Comparison of ENCODE assay signal across 32 mouse cellular contexts in the genomic region with DNA sequence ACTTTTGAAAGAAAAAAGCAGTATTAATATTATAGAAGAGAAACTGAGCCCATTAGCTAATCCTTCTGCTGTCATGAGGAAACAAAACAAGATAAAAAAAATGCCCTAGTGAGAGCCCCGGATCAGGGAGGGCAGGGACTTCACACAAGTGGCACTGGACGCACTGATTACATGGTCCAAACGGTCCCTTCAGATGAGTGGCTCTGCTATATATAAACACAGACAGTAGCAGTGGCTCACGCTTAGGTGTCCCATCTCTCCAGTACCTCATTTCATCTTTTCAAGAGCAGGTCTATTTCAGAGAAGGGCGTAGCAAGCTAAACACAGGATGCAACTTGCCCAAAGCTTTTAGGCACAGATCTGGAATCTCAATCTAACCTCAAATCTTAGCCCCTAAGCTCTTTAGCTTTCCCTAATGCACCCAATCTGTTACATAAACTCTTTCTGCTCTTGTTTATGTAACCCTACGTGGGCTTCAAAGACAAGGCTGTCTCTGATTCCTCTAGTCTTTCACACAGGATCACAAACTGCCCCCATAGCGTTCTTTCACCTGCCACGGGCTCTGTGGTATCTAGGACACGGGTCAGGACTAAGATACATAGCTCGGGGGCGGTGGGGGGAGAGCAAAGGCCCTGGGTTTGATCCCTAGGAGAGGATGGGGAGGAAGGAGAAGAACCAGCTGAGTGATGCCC. TPM values are rescaled to one million over a fixed set of nuclear protein-coding genes. Genes with fewer than 3 reads are reported as not detected.
DNase-seq lines count a peak whose midpoint lies in the region; ATAC-seq lines count a peak whose summit lies in the region.
"Had no signal": no experiment of that assay in that cellular context is flagged by ENCODE, and none has a peak within 500 bp of the region (broad histone marks: within the 10 kb centered on the region; RNA-seq: fewer than 3 reads in every experiment).

No protein-coding gene starts in this region.

- 61% methylated on average over 11 of the region's 11 CpGs for WGBS in heart, embryonic 15.5 days

- no peak overlapping the region for H3K4me3 ChIP-seq in heart, embryonic 15.5 days
- H3K4me3 ChIP-seq: embryonic facial prominence, embryonic 12.5 days; erythroblast, embryonic 14.5 days; forebrain, embryonic 12.5 days; forebrain, embryonic 15.5 days; gastrocnemius, adult 2 months; heart, embryonic 12.5 days; hindbrain, embryonic 10.5 days; hindbrain, embryonic 13.5 days; intestine, embryonic 15.5 days; kidney, embryonic 15.5 days had no signal

- H3K27me3 ChIP-seq in heart, embryonic 15.5 days, result no peaks in the 10 kb centered on the region
- H3K27me3 ChIP-seq: CH12.LX; embryonic facial prominence, embryonic 12.5 days; forebrain, embryonic 12.5 days; forebrain, embryonic 15.5 days; heart, embryonic 12.5 days; hindbrain, embryonic 13.5 days; intestine, embryonic 15.5 days; kidney, embryonic 15.5 days; Patski had no signal

- no peaks in the 10 kb centered on the region for H3K9me3 ChIP-seq in heart, embryonic 15.5 days (replicated peaks)
- H3K9me3 ChIP-seq: embryonic facial prominence, embryonic 12.5 days; forebrain, embryonic 12.5 days; forebrain, embryonic 15.5 days; G1E; heart, embryonic 12.5 days; hindbrain, embryonic 10.5 days; hindbrain, embryonic 13.5 days; intestine, embryonic 15.5 days; kidney, embryonic 15.5 days had no signal

- 0 out of 2 replicates have a peak, but pooled peaks cover 7% of the 10 kb centered on the region for H3K4me1 ChIP-seq in heart, embryonic 15.5 days (replicated peaks)
- H3K4me1 ChIP-seq: forebrain, embryonic 12.5 days; forebrain, embryonic 15.5 days; intestine, embryonic 15.5 days had no signal

- peak; percentile 55; the same call in 1 of the 2 replicates for ATAC-seq in frontal cortex, adult (ENCODE audit: low TSS enrichment)
- ATAC-seq in heart, embryonic 15.5 days (replicated peaks; ENCODE audit: insufficient number of reproducible peaks, insufficient read depth, low FRiP score, low read depth), result no peak
- ATAC-seq: forebrain, embryonic 15.5 days; hindbrain, embryonic 16.5 days; intestine, embryonic 15.5 days; Patski had no signal

- no peak overlapping the region for H3K9ac ChIP-seq in heart, embryonic 15.5 days
- H3K9ac ChIP-seq: embryonic facial prominence, embryonic 12.5 days; forebrain, embryonic 12.5 days; forebrain, embryonic 15.5 days; heart, embryonic 12.5 days; hindbrain, embryonic 13.5 days; intestine, embryonic 15.5 days; kidney, embryonic 15.5 days had no signal

- H3K27ac ChIP-seq in heart, embryonic 15.5 days, result 0 out of 2 replicates have a peak overlapping the region, but pooled peaks have one; percentile 11
- H3K27ac ChIP-seq: embryonic facial prominence, embryonic 12.5 days; forebrain, embryonic 12.5 days; forebrain, embryonic 15.5 days; gastrocnemius, adult 2 months; hindbrain, embryonic 10.5 days; hindbrain, embryonic 13.5 days; intestine, embryonic 15.5 days; kidney, embryonic 15.5 days had no signal

- H3K36me3 ChIP-seq in heart, embryonic 15.5 days, result peaks cover 22% of the 10 kb centered on the region
- H3K36me3 ChIP-seq: G1E had no signal

- no peak for DNase-seq in frontal cortex, postnatal 10 days (ENCODE audit: low spot score in 2 of 2)
- no peak for DNase-seq in heart, adult 8-10 months (ENCODE audit: low spot score)
- peak; percentile 38 for DNase-seq in brain, adult 2 months (ENCODE audit: low read depth, low spot score)
- no peak for DNase-seq in thymus, adult 18-20 months
- DNase-seq: adrenal gland, postnatal 10 days; adrenal gland, postnatal 36 days; B cell, adult 2 months; cerebellum, adult 11-12 months; cerebellum, adult 8-10 months; cerebellum, postnatal 10 days; cerebellum, postnatal 36 days; embryo, embryonic 11 days; gastrocnemius, adult 2 months; gastrocnemius, postnatal 14 days; heart, postnatal 36 days; kidney, adult 11 months; kidney, adult 8-10 months had no signal

- H3K4me2 ChIP-seq in heart, embryonic 15.5 days, result no peak overlapping the region
- H3K4me2 ChIP-seq: embryonic facial prominence, embryonic 12.5 days; forebrain, embryonic 12.5 days; forebrain, embryonic 15.5 days; heart, embryonic 12.5 days; hindbrain, embryonic 13.5 days; intestine, embryonic 15.5 days; kidney, embryonic 15.5 days had no signal

RNA-seq across cellular contexts. Expression of a gene that starts 52.3 kb away (rescaled TPM):
- polyA plus RNA-seq in heart, embryonic 15.5 days (2015; fragmentation: Nextera tagmentation; extraction: Ambion mirVana), result 214 and 254 TPM in 2 replicates
- total RNA-seq in heart, adult 8-10 months (2022), result 100 to 1,000 TPM; 123 to 136 (median 128) TPM
